Mouse (Mus musculus) kidney, adult 2 months (tissue): ENCODE results near the gene Hoxd8. TPM values are rescaled to one million over a fixed set of nuclear protein-coding genes. Genes with fewer than 3 reads are reported as not detected.

ENCODE experiments used
- DNase-seq: peaks from one replicate; pipeline ENCODE4 v3.0.0; 2021
- H3K27ac ChIP-seq: fragments of 200-500 bp; 2 replicates; pipeline ENCODE4 v1.5.1; 2012; ENCODE audit warnings: low read depth, low read length, control low read depth, inconsistent platforms; ENCODE audit not compliant: insufficient read depth
- H3K27me3 ChIP-seq: fragments of 200-500 bp; replicated peaks from 2 replicates; pipeline ENCODE4 v1.6.1; 2012; ENCODE audit warnings: mild to moderate bottlenecking, moderate library complexity, low read length, inconsistent platforms; ENCODE audit not compliant: control insufficient read depth, insufficient read depth
- H3K36me3 ChIP-seq: fragments of 200-500 bp; 2 replicates; pipeline ENCODE4 v1.6.1; 2012; ENCODE audit warnings: mild to moderate bottlenecking, moderate library complexity, low read length, inconsistent platforms; ENCODE audit not compliant: control insufficient read depth, insufficient read depth
- H3K4me1 ChIP-seq: fragments of 200-500 bp; 2 replicates; pipeline ENCODE4 v1.6.1; 2011; ENCODE audit warnings: low read length; ENCODE audit not compliant: control insufficient read depth, insufficient read depth
- H3K4me3 ChIP-seq: fragments of 200-500 bp; 2 replicates; pipeline ENCODE4 v1.5.1; 2011; ENCODE audit warnings: mild to moderate bottlenecking, low read depth, low read length, control low read depth; ENCODE audit not compliant: insufficient read depth
- CTCF ChIP-seq: fragments of 200-500 bp; conservative IDR thresholded peaks from 2 replicates; pipeline ENCODE4 v1.5.1; 2011; ENCODE audit warnings: low read depth, mild to moderate bottlenecking, control low read depth, low read length, moderate library complexity, mixed read lengths; ENCODE audit not compliant: insufficient read depth, insufficient read length
- POLR2A ChIP-seq: fragments of 200-500 bp; IDR thresholded peaks from one replicate; pipeline ENCODE4 v1.6.1; 2011; ENCODE audit warnings: low read depth, low read length, control low read depth
- WGBS: fragments of 180-500 bp; shearing (Covaris S2); methylation state at CpG from one replicate; pipeline ENCODE4 v1.1.7; 2018; 5-methylcytosine and 5-hydroxymethylcytosine counted together
- polyA plus RNA-seq: library from polyadenylated mRNA; depleted of rRNA; stranded (reverse); fragments of >200 nt; gene quantifications from 2 replicates; pipeline ENCODE4 v1.2.3, GENCODE M21; 2012

The Hoxd8 gene
- polyA plus RNA-seq, 1 experiment = 45.8 TPM

GRCm38 (mm10) chr2:74735851-74736687 is 31.7 kb downstream of the Hoxd8 start:
- Histone ChIP-seq H3K36me3 (no peaks in the 10 kb centered on the region), H3K4me3 (no peak overlapping the region), H3K27ac (no peak overlapping the region), H3K4me1 (peaks cover 5% of the 10 kb centered on the region; the same call in 1 of the 2 replicates), H3K27me3 (no peaks in the 10 kb centered on the region)
- TF ChIP-seq CTCF (no peak), POLR2A (no peak)
- no peak for DNase-seq
- WGBS = 62% methylated on average over 42 of the region's 42 CpGs

- DNase-seq = no peak
- H3K36me3 ChIP-seq = no peaks in the 10 kb centered on the region
- peaks cover 5% of the 10 kb centered on the region; the same call in 1 of the 2 replicates for H3K4me1 ChIP-seq
- TF ChIP-seq CTCF (no peak), POLR2A (no peak)
- no peaks in the 10 kb centered on the region for H3K27me3 ChIP-seq
- no peak overlapping the region for H3K4me3 ChIP-seq
- WGBS = 73% methylated on average over 15 of the region's 15 CpGs
- peak overlapping the region; percentile 7; the same call in 1 of the 2 replicates for H3K27ac ChIP-seq
These were observed 32.5 kb downstream of the Hoxd8 start for GRCm38 (mm10) chr2:74736688-74737577.

- WGBS = 63% methylated on average over 7 of the region's 7 CpGs
- DNase-seq = peak; percentile 45
- no peak overlapping the region for H3K4me3 ChIP-seq
- H3K36me3 ChIP-seq = no peaks in the 10 kb centered on the region
- H3K4me1 ChIP-seq = peaks cover 5% of the 10 kb centered on the region; the same call in 1 of the 2 replicates
- TF ChIP-seq POLR2A = no peak
- TF ChIP-seq CTCF = no peak
- H3K27me3 ChIP-seq = no peaks in the 10 kb centered on the region
- peak overlapping the region; percentile 7; the same call in 1 of the 2 replicates for H3K27ac ChIP-seq
These were observed 33.2 kb downstream of the Hoxd8 start for GRCm38 (mm10) chr2:74737578-74738070.

- Histone ChIP-seq H3K27ac (no peak overlapping the region; the same call in 1 of the 2 replicates), H3K4me1 (peaks cover 5% of the 10 kb centered on the region; the same call in 1 of the 2 replicates), H3K27me3 (no peaks in the 10 kb centered on the region), H3K36me3 (no peaks in the 10 kb centered on the region), H3K4me3 (no peak overlapping the region)
- WGBS = 22% methylated on average over 20 of the region's 20 CpGs
- DNase-seq = peak; percentile 62
- TF ChIP-seq POLR2A = no peak
These were observed 34.4 kb downstream of the Hoxd8 start for GRCm38 (mm10) chr2:74738623-74739475.

GRCm38 (mm10) chr2:74739476-74739800 is 35.0 kb downstream of the Hoxd8 start:
- DNase-seq = no peak
- Histone ChIP-seq H3K4me3 (no peak overlapping the region), H3K4me1 (peaks cover 5% of the 10 kb centered on the region; the same call in 1 of the 2 replicates), H3K27me3 (no peaks in the 10 kb centered on the region), H3K27ac (no peak overlapping the region; the same call in 1 of the 2 replicates), H3K36me3 (no peaks in the 10 kb centered on the region)
- TF ChIP-seq POLR2A = no peak
- no peak for TF ChIP-seq CTCF
- WGBS = 54% methylated on average over 2 of the region's 2 CpGs

- Histone ChIP-seq H3K27me3 (no peaks in the 10 kb centered on the region), H3K4me3 (peak overlapping the region; percentile 19; the same call in 1 of the 2 replicates), H3K4me1 (peaks cover 5% of the 10 kb centered on the region; the same call in 1 of the 2 replicates), H3K27ac (no peak overlapping the region), H3K36me3 (no peaks in the 10 kb centered on the region)
- TF ChIP-seq CTCF (no peak), POLR2A (no peak)
- 51% methylated on average over 14 of the region's 14 CpGs for WGBS
- no peak for DNase-seq
These were observed 35.5 kb downstream of the Hoxd8 start for GRCm38 (mm10) chr2:74739869-74740268.
